Mouse (Mus musculus): ENCODE results near the gene Zbed6. TPM values are rescaled to one million over a fixed set of nuclear protein-coding genes. Genes with fewer than 3 reads are reported as not detected.

Zbed6 gene
- polyA plus RNA-seq, 1 experiment from 2014 or later = not detected

DNA sequence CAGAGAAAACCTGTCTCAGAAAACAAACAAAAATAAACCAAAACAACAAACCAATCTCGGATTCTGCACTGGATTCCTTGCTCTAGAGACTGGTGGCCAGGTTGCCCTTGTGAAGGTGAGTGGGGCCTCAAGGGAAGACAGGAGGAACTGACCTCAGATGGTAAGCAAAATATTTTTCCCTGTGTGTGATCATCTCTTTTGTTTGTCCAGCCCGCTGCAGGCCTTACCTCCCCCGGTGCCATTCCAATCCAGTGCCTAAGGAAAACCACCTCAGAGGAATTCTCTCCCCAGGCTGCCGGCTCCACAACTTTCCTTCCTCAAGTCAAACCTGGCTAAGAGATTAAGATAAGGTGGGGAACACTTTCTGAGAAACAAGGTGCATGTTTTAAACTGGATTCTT is 31.5 kb upstream of the Zbed6 start:
- H3K9me3 ChIP-seq (ENCODE audit: control insufficient read depth, low read length) = no peaks in the 10 kb centered on the region
- no peak for ATAC-seq (ENCODE audit: low FRiP score, low TSS enrichment)
- H3K27me3 ChIP-seq (ENCODE audit: control insufficient read depth, insufficient read depth, low read length) = no peaks in the 10 kb centered on the region
- H3K36me3 ChIP-seq (ENCODE audit: control insufficient read depth, insufficient read depth, low read length) = no peaks in the 10 kb centered on the region
- no peak for DNase-seq
- no peak overlapping the region for H3K9ac ChIP-seq (replicated peaks; ENCODE audit: low read length)
- 40% methylated on average over 4 of the region's 4 CpGs for WGBS
- no peaks in the 10 kb centered on the region for H3K4me1 ChIP-seq (ENCODE audit: control insufficient read depth, insufficient read depth, low read length)
- no peak overlapping the region for H3K27ac ChIP-seq (replicated peaks; ENCODE audit: low read depth, low read length)
- H3K4me3 ChIP-seq (replicated peaks; ENCODE audit: low read depth, low read length) = no peak overlapping the region
- no peak overlapping the region for H3K4me2 ChIP-seq (ENCODE audit: low read length)

- no peaks in the 10 kb centered on the region for H3K27me3 ChIP-seq (ENCODE audit: control insufficient read depth, insufficient read depth, low read length)
- WGBS = 94% methylated on average over 6 of the region's 6 CpGs
- H3K9me3 ChIP-seq (ENCODE audit: control insufficient read depth, low read length) = no peaks in the 10 kb centered on the region
- no peak overlapping the region for H3K4me2 ChIP-seq (ENCODE audit: low read length)
- no peak overlapping the region for H3K9ac ChIP-seq (replicated peaks; ENCODE audit: low read length)
- no peak overlapping the region for H3K4me3 ChIP-seq (replicated peaks; ENCODE audit: low read depth, low read length)
- no peak overlapping the region for H3K27ac ChIP-seq (replicated peaks; ENCODE audit: low read depth, low read length)
- no peaks in the 10 kb centered on the region for H3K36me3 ChIP-seq (ENCODE audit: control insufficient read depth, insufficient read depth, low read length)
- H3K4me1 ChIP-seq (ENCODE audit: control insufficient read depth, insufficient read depth, low read length) = no peaks in the 10 kb centered on the region
- ATAC-seq (ENCODE audit: low FRiP score, low TSS enrichment) = no peak
- DNase-seq = no peak
These were observed 30.4 kb upstream of the Zbed6 start for GRCm38 (mm10) chr1:133691046-133691445.

DNA sequence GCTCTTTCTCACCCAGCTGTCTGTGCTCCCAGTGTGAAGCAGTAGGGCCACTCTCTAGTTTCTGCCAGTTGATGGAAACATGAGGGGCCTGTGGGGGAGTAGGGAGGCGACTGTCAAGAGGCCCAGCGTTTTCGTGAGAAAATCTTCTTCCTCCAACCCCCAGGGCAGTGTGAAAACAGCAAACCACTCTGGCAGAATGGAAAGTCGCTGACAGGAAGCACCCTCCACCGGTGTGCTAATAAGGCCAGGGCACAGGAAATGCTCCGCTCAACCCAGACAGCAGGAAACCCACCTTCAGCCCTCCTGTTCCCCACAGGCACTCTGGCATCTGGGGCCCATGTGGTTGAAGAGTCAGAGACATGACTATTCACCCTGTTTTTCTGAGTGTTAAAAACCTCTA is 29.2 kb upstream of the Zbed6 start, which contains the start of gene Lax1:
Gene Lax1, minus strand, starts transcription at position 212 of the 400 bp plus-strand sequence.
- H3K36me3 ChIP-seq (ENCODE audit: control insufficient read depth, insufficient read depth, low read length) = no peaks in the 10 kb centered on the region
- H3K4me2 ChIP-seq (ENCODE audit: low read length) = no peak within 1 kb of the TSS
- H3K9me3 ChIP-seq (ENCODE audit: control insufficient read depth, low read length) = no peaks in the 10 kb centered on the region
- H3K9ac ChIP-seq (replicated peaks; ENCODE audit: low read length) = no peak within 1 kb of the TSS
- no peak within 1 kb of the TSS for H3K4me3 ChIP-seq (replicated peaks; ENCODE audit: low read depth, low read length)
- ATAC-seq (ENCODE audit: low FRiP score, low TSS enrichment) (no peak), DNase-seq (no peak)
- no peak within 1 kb of the TSS for H3K27ac ChIP-seq (replicated peaks; ENCODE audit: low read depth, low read length)
- no peaks in the 10 kb centered on the region for H3K27me3 ChIP-seq (ENCODE audit: control insufficient read depth, insufficient read depth, low read length)
- WGBS = 61% methylated on average over 6 of the region's 6 CpGs
- H3K4me1 ChIP-seq (ENCODE audit: control insufficient read depth, insufficient read depth, low read length) = no peaks in the 10 kb centered on the region

DNA sequence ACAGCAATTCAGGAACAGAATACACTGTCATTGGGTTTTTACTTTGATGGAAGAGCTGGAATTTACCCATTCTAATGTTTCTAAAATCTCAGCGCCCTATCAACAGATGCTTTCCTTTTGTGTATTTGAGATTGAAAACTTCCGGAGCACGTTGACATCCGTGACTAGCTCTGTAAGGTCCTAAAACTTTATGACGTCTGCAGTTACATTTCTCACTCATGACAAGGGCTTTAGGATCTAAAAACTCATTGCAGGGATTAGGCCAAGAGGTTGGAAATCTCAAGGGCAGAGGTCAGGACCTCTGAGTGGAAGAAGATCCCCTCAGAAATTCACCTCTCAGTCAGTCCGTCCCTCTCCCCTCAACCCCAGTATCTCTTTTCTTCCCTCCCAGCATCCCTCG is 27.6 kb upstream of the Zbed6 start:
- WGBS = 70% methylated on average over 7 of the region's 7 CpGs

GRCm38 (mm10) chr1:133685749-133686519 is 25.2 kb upstream of the Zbed6 start:
- no peak for ATAC-seq (ENCODE audit: low FRiP score, low TSS enrichment)
- Histone ChIP-seq H3K36me3 (ENCODE audit: control insufficient read depth, insufficient read depth, low read length) (no peaks in the 10 kb centered on the region), H3K4me2 (ENCODE audit: low read length) (no peak overlapping the region), H3K9me3 (ENCODE audit: control insufficient read depth, low read length) (no peaks in the 10 kb centered on the region), H3K9ac (replicated peaks; ENCODE audit: low read length) (no peak overlapping the region), H3K27me3 (ENCODE audit: control insufficient read depth, insufficient read depth, low read length) (no peaks in the 10 kb centered on the region), H3K4me1 (ENCODE audit: control insufficient read depth, insufficient read depth, low read length) (no peaks in the 10 kb centered on the region), H3K4me3 (replicated peaks; ENCODE audit: low read depth, low read length) (no peak overlapping the region), H3K27ac (replicated peaks; ENCODE audit: low read depth, low read length) (no peak overlapping the region)
- DNase-seq = no peak
- WGBS = 80% methylated on average over 10 of the region's 10 CpGs

More for the DNA sequence above, 27.6 kb upstream of the Zbed6 start:
- DNase-seq = no peak
- Histone ChIP-seq H3K27me3 (ENCODE audit: control insufficient read depth, insufficient read depth, low read length) (no peaks in the 10 kb centered on the region), H3K4me2 (ENCODE audit: low read length) (no peak overlapping the region), H3K36me3 (ENCODE audit: control insufficient read depth, insufficient read depth, low read length) (no peaks in the 10 kb centered on the region), H3K9ac (replicated peaks; ENCODE audit: low read length) (no peak overlapping the region), H3K4me3 (replicated peaks; ENCODE audit: low read depth, low read length) (no peak overlapping the region), H3K4me1 (ENCODE audit: control insufficient read depth, insufficient read depth, low read length) (no peaks in the 10 kb centered on the region), H3K27ac (replicated peaks; ENCODE audit: low read depth, low read length) (no peak overlapping the region), H3K9me3 (ENCODE audit: control insufficient read depth, low read length) (no peaks in the 10 kb centered on the region)
- ATAC-seq (ENCODE audit: low FRiP score, low TSS enrichment) = no peak

- ATAC-seq (ENCODE audit: low FRiP score, low TSS enrichment) (no peak), DNase-seq (no peak)
- Histone ChIP-seq H3K9ac (replicated peaks; ENCODE audit: low read length) (no peak overlapping the region), H3K27ac (replicated peaks; ENCODE audit: low read depth, low read length) (no peak overlapping the region), H3K4me1 (ENCODE audit: control insufficient read depth, insufficient read depth, low read length) (no peaks in the 10 kb centered on the region), H3K9me3 (ENCODE audit: control insufficient read depth, low read length) (no peaks in the 10 kb centered on the region), H3K4me2 (ENCODE audit: low read length) (no peak overlapping the region), H3K27me3 (ENCODE audit: control insufficient read depth, insufficient read depth, low read length) (no peaks in the 10 kb centered on the region), H3K4me3 (replicated peaks; ENCODE audit: low read depth, low read length) (no peak overlapping the region), H3K36me3 (ENCODE audit: control insufficient read depth, insufficient read depth, low read length) (no peaks in the 10 kb centered on the region)
- 75% methylated on average over 3 of the region's 3 CpGs for WGBS
These were observed 11.1 kb upstream of the Zbed6 start for GRCm38 (mm10) chr1:133671801-133672200.

- no peak overlapping the region for H3K4me2 ChIP-seq (ENCODE audit: low read length)
- H3K4me1 ChIP-seq (ENCODE audit: control insufficient read depth, insufficient read depth, low read length) = no peaks in the 10 kb centered on the region
- no peaks in the 10 kb centered on the region for H3K9me3 ChIP-seq (ENCODE audit: control insufficient read depth, low read length)
- H3K4me3 ChIP-seq (replicated peaks; ENCODE audit: low read depth, low read length) = no peak overlapping the region
- ATAC-seq (ENCODE audit: low FRiP score, low TSS enrichment) (no peak), DNase-seq (no peak)
- WGBS = 94% methylated on average over 3 of the region's 3 CpGs
- no peaks in the 10 kb centered on the region for H3K27me3 ChIP-seq (ENCODE audit: control insufficient read depth, insufficient read depth, low read length)
- no peak overlapping the region for H3K27ac ChIP-seq (replicated peaks; ENCODE audit: low read depth, low read length)
- no peak overlapping the region for H3K9ac ChIP-seq (replicated peaks; ENCODE audit: low read length)
- H3K36me3 ChIP-seq (ENCODE audit: control insufficient read depth, insufficient read depth, low read length) = no peaks in the 10 kb centered on the region
These were observed 10.6 kb upstream of the Zbed6 start for GRCm38 (mm10) chr1:133671266-133671665.

- no peak overlapping the region for H3K4me2 ChIP-seq (ENCODE audit: low read length)
- no peak overlapping the region for H3K4me3 ChIP-seq (replicated peaks; ENCODE audit: low read depth, low read length)
- no peaks in the 10 kb centered on the region for H3K27me3 ChIP-seq (ENCODE audit: control insufficient read depth, insufficient read depth, low read length)
- no peak for DNase-seq
- no peak for ATAC-seq (ENCODE audit: low FRiP score, low TSS enrichment)
- WGBS = 84% methylated on average over 6 of the region's 6 CpGs
- no peaks in the 10 kb centered on the region for H3K36me3 ChIP-seq (ENCODE audit: control insufficient read depth, insufficient read depth, low read length)
- H3K9ac ChIP-seq (replicated peaks; ENCODE audit: low read length) = no peak overlapping the region
- no peaks in the 10 kb centered on the region for H3K4me1 ChIP-seq (ENCODE audit: control insufficient read depth, insufficient read depth, low read length)
- no peak overlapping the region for H3K27ac ChIP-seq (replicated peaks; ENCODE audit: low read depth, low read length)
- H3K9me3 ChIP-seq (ENCODE audit: control insufficient read depth, low read length) = no peaks in the 10 kb centered on the region
These were observed 10.1 kb upstream of the Zbed6 start for GRCm38 (mm10) chr1:133670776-133671175.

- Histone ChIP-seq H3K27me3 (ENCODE audit: control insufficient read depth, insufficient read depth, low read length) (no peaks in the 10 kb centered on the region), H3K4me1 (ENCODE audit: control insufficient read depth, insufficient read depth, low read length) (no peaks in the 10 kb centered on the region), H3K36me3 (ENCODE audit: control insufficient read depth, insufficient read depth, low read length) (no peaks in the 10 kb centered on the region), H3K9me3 (ENCODE audit: control insufficient read depth, low read length) (no peaks in the 10 kb centered on the region), H3K27ac (replicated peaks; ENCODE audit: low read depth, low read length) (no peak overlapping the region), H3K4me2 (ENCODE audit: low read length) (no peak overlapping the region), H3K9ac (replicated peaks; ENCODE audit: low read length) (no peak overlapping the region), H3K4me3 (replicated peaks; ENCODE audit: low read depth, low read length) (no peak overlapping the region)
- 87% methylated on average over 12 of the region's 12 CpGs for WGBS
- no peak for ATAC-seq (ENCODE audit: low FRiP score, low TSS enrichment)
- no peak for DNase-seq
These were observed 9.5 kb upstream of the Zbed6 start for GRCm38 (mm10) chr1:133670190-133670589.

All from midbrain, embryonic 14.5 days (tissue).